Mouse (Mus musculus) retina, adult 2 months (tissue): Measurements from ENCODE around the gene Nlk.
"Not testable (repeated sequence)": the region's sequence is repeated elsewhere in the genome, so short reads cannot be mapped to it uniquely, and the experiment has no call there.

Experiments used
- DNase-seq: peaks from one replicate; pipeline ENCODE4 v3.0.0-alpha.2; 2012; ENCODE audit warnings: low read depth, low spot score

The Nlk gene

DNA sequence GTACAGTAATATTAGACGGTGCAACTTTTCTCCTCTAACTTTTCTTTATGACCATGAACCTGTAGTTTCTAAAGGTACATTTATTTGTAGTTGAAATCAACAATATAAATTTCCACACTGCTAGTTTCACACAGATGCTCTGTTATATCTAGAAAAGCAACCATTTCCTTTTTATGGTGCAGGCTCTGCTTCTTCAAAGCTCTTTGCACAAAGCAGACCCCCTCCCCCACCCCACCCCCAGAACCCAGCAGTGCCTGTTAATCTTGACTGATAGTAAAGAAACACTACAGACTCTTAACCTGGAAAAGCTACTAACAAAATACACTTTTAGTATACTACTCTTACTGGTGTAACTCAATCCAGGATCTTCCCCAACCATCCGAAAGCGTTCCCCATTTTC, 6.6 kb downstream of the Nlk start:
- DNase-seq = no peak

DNA sequence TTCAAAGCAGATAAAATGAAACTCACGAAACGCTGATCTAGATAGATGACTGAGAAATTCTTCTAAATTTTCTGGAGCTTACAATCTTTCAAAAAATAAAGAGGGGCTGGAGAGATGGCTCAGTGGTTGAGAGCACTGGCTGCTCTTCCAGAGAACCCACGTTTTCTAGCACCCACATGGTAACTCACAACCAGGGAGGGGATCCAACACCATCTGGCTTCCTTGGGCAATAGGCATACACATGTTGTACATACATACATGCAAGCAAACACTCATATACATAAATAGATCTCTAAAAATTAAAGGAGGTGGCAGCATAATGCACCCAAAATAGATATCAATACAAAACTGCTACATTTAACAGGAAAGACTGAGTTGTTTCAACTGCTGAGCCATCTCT, 16.1 kb downstream of the Nlk start:
- DNase-seq = no peak

DNA sequence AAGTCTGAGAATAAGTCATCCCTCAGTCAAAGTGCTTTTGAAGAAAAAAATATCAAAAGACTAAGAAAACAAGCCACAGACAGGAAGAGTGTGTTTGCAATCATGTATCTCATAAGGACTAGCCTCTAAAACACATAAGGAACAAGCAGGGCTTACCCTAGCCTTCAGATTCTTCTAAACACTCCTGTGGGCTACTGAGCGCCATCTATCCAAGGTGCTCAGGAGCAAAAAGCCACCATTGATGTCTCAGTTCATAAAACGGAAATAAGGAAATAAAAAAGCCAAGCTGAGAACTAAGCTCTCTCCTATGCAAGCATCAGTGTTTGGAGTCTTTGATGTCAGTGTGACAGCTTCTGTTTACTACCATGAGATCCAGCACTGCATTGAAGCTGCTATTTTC, 18.4 kb downstream of the Nlk start:
- DNase-seq = no peak

DNA sequence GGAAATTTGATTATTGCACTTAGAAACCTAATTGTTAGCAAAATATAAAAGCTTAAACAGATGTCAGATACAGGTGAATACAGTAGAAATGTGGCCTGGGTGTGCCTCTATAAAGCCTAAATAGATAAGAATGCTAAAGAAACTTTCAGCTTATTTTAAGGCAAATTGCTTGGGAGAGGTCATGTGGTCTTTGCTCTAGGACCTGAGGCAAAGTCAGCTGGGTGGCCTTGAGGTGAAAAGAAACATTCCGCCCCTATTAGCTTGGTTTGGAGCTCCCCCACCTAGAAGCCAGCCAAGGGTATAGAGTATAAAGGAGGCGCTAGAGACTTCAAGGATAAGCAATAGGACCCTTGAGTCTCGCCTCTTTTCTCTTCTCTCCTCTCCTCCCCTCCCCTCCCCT, 28.5 kb downstream of the Nlk start:
- no peak for DNase-seq

DNA sequence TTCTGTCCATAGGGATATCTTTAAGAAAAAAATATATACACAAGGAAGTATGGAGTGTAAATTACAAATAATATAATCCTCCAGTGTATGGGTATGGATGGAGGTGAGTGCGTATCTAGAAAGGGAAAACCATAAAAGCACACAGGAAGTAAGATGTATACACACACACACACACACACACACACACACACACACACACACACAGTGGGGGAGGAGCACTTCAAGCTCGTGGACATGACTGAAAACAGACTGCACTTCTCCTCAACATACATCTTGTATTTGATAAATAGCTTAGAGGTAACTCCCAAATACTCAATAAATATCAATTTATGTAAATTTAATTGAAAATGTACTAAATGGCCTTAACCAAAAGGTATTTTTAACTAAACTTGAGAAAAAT, 32.3 kb downstream of the Nlk start:
- no peak for DNase-seq

DNA sequence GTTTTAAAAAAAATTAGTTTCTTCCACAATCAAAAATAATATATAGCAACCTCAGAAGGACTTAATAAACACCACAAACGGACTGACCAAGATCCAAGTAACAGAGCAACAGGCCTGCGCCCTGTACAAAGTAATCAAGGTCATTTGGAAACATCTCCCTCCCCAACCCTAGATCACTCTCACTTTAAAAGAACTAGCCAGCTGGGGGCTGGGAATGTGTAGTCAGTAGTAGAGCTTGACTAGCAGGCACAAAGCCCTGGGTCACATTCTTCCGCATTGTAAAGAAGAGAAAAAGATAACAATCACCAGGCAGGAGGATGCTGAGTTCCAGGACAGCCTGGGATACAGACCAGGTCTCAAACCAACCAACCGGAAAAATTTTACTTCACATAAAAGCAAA, 33.3 kb downstream of the Nlk start:
- no peak for DNase-seq

DNA sequence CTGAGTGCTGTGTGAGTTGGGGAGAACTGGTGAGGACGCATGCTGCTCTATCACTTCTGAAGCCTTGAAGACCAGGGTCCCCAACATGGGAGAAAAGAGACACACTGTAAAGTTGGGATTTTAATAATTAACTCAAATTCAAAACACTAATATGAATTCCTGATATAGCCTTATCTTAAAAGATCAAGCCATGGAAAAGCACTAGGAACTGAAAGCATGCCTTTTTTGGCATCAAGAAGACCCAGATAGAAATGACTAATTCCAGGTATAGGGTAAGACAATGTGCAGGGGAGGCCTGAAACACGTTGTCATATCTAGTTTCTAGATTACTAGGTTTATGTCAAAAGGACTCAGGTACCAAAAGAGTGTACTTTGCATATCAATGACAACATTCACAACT, 48.0 kb downstream of the Nlk start:
- DNase-seq = no peak

DNA sequence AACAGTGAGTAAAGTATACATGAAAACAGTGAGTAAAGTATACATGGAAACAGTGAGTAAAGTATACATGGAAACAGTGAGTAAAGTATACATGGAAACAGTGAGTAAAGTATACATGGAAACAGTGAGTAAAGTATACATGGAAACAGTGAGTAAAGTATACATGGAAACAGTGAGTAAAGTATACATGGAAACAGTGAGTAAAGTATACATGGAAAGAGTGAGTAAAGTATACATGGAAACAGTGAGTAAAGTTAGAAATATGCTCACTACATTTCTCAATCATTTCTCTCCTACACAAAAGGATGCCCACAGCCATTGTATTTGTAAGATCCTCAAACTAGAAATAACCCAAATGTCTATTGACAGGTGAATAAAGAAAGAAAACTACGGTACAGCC, 48.8 kb downstream of the Nlk start:
- DNase-seq = not testable (repeated sequence)

DNA sequence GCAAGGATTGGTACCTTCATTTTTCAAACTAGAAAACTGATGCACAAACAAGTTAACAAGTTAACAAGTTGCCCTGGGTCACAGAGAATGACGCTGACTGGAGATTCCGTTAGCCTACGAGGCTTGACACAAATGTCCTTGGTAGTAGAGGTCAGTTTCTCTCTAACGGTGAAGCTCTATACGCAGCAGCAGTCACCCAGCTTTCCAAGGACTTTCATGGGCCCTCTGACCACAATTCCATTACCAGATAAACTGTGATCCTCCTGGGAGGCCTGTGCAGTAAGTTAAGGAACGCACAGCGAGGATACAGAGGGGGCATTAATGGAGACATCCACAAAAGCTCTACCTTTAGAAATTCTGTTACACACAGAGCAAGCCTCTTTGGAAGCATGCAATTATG, 53.4 kb downstream of the Nlk start:
- no peak for DNase-seq

DNA sequence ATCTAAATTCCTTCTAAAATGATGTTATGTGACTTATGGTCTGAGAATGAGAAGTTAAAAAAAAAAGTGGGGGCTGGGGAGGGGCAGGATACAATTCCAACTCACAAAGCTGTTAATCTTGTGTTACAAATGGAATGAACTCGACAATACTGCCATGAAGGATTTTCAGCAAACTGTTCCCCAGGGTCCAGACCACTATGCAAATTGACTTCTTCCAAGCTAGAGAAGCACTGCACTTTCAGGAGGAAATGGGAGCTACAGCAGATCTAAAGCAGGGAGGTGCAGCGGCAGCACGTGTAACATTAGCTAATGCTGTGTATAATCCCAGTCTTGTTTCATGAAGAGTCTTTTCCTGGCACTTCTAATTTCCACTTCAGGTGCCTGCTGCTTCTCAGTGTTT, 55.0 kb downstream of the Nlk start:
- DNase-seq = no peak

DNA sequence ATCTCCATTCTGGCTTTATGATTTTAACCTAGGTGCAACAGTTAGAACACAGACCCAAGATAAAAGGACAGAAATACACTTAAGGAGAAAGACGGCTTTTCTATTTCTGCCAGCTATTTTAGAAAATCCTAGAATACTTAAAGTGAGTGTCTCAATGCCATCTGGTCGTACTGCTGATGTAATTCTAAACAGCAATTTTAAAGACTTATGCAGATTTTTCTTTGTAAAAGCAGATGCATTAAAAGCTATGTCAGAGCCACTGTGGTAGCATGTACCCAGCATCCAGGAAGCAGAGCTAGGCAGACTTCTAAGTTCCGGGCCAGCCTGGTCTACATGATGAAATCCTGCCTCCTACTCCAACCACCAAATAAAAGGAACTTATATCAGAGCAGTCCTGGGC, 56.1 kb downstream of the Nlk start:
- no peak for DNase-seq

DNA sequence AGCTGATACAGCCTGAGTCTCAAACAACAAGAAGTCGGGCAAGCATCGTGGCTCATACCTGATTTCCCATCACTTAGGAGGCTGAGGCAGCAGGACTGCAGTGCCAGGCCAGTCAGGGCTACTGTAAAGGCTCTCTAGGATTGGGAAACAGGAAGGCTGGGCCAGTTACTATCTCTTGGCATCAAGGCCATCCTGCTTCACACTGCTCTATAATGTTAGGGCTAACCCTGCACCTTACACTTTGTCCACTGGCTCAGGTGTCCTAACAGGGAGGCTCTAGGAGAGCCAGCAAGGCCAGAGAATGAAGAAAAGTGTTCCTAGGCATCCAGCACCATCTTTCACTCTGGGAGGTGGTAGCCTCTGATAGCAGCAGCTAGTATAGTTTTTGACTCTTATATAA, 64.4 kb downstream of the Nlk start:
- no peak for DNase-seq

DNA sequence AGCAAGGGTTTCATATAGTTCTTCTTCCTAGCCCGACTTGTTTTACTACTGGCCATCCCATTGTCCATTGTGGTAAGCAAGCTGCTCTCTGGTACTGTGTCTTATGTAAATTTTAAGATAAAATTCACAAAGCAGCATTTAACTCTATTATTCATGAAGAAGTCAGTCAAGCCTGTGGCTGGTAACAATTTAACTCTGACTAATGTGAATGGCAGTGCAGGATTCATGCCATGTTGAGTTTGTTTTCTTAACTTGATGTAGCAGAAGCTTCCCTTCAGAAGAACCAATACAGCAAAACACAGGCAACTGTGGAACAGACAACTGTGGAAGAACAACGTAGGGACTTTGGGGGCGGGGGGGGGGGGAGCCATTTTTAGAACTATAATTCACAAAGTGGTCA, 68.3 kb downstream of the Nlk start:
- DNase-seq = no peak

DNA sequence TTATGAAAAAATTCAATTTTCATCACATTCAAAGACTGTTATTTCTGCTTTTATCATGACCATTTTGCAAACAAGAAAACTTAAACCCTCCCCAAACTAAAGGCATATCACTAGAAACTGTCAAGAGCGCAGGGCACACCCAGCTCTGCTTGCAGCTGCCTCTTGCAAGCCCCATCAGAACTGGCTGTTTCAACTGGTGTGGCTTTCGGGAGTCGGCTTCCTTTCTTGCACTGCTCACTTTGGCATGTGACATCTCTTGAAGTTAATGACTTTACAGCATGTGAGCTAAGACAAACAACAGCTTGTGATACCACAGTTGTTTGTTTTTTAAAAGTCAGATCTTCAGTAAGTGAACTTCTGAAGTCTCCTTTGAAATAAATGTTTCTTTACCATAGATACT, 72.8 kb downstream of the Nlk start:
- DNase-seq = no peak

DNA sequence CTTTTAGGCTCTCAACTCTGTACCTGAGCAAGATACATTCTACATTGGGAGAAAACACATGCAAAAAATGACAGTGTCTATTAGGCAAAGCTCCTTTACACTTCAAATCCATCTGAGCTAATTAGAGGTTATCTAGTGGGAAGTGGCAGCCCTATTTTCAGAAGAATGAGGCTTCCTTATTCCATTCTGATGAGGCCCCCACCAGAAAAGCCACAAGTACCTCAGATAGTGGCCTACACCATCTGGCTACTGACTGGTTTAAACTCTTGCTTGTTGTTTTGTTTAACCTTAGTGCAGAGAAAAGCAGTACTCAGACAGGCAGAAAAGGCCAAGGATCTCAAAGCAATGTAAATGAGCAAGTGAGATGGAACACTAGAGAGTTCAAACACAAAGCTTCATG, 75.2 kb downstream of the Nlk start:
- no peak for DNase-seq

DNA sequence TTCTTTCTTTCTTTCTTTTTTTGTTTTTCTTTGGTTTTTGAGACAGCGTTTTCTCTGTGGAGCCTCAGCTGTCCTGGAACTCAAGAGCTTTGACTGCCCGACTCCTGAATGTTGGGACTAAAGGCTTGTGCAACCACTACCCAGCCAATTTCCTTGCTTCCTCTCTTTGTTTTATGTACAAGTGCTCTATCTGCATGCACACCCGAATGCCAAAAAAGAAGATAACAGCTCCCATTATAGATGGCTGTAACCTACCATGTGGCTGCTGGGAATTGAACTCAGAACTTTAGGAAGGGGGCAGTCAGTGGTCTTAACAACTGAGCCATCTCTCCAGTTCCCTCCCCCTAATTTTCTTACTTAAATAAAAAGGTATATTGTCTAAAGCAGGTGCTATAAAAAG, 77.0 kb downstream of the Nlk start:
- DNase-seq = no peak

DNA sequence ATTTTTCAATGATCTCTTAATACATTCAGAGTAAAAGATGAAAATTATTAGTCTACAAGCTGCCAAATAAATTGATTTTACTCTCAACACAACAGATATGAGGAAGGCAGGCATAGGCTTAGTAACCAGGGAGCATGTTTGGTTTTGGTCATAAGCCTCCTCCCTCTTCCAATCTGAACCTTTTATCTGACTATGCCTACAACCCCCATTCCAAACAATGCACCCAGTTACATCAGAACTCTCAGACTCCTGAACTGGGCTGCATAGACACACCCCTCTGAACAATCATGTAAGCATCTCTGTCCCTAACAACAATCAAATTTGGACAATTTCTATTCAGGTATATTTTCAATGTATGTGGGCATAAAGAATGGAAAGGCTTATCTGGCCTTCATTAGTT, 85.9 kb downstream of the Nlk start:
- DNase-seq = no peak

DNA sequence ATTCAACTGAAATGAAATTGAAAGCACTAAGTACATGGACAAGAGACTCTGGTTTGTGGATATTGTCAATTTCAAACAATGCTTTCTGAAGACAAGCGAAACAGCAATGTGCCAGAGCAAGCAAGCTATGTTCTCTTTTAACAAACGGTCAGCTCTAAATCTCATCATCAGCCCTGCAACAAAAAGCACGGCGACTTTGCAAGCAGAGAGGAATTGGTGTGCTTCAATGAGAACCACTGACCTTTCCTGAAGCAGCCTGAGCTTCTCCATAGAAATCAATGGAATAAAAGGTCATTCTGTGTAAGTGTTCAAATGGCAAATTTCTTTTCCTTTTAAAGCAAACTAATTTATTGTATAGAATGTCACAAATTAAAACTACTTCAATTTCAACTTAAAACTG, 87.5 kb downstream of the Nlk start:
- no peak for DNase-seq

DNA sequence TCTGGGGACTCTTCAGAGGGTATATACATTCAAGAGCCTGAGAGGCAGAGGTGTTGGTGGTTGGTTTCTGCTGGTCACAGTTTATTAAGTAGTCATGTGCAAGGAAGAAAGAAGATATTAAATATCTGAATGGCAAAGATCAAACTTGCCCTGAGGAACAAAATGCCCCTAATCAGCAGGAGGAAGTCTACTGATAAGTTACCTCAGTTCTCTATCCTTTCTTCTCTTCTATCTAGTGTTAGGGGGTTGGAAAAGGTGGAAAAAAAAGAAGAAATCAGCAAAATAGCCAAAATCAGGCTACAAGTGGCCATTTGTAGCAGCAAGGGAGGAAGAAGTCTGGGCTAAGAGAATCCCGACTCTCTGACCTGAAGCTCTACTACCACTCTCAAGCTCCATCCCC, 92.3 kb downstream of the Nlk start:
- DNase-seq = no peak

DNA sequence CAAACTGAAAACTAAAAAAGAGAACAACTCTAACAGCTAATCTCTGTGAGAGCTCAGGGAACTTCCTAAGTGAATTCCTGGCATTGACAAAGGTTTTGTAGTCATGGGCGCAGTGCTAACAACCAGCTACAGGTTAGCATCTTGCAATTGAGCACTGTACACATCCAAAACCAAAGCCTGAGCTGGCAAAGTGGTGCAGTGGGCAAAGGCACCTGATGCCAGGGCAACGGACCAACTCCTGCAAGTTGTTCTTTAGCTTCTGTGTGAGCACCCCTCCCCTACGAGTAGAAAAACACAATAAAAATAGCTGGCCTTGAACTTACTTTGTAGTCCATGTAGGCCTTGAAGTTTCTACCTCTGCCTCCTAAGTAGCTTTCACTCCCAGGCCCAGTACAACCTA, 94.4 kb downstream of the Nlk start:
- no peak for DNase-seq

DNA sequence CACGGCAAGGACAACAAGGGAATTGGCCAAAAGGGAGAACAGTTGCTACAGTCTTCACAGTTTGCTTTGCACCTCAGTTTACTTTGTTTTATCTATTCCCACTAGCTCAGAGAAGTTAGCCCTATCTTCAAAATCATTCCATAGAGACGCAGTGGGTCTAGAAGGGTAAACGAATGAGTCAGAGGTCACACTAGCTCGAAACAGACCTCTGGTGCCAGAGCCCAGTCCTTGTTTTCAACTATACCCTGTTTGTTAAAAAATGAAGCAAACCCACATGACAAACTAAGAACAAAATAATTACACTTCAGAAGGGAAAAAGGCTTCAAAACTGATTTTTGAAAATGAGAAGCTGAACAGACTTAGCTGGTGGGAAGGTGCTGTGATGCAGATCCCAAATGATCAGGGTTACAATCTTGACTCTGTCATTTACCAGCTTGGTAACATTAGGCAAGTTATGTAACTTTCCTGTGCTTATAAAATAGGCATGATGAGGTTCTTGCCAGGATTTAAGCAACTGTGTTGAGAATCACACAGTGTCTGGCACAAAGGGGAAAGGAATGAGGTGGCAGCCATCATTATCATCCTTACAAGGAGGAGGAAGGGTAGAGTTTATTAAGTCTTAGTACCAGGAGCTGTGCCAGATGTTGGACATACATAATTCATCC, 96.1 kb downstream of the Nlk start:
- DNase-seq = no peak

DNA sequence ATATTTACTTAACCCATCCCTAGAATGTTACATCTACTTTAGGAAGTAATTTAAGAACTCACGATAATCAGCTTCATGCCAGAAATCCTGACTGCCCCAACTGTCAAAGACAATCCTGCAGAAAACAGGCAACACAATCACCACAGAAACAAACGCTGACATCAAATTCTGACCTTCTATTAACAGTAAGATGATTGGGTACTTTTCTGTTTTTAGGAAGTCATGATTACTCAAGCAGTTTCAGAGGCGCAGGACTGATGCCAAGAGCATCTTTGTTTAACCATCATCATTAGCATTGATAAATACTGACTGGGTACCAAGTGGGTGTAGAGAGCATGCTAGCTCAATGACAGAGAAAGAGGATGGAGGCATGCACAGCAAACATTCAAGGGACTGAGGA, 96.7 kb downstream of the Nlk start:
- no peak for DNase-seq

DNA sequence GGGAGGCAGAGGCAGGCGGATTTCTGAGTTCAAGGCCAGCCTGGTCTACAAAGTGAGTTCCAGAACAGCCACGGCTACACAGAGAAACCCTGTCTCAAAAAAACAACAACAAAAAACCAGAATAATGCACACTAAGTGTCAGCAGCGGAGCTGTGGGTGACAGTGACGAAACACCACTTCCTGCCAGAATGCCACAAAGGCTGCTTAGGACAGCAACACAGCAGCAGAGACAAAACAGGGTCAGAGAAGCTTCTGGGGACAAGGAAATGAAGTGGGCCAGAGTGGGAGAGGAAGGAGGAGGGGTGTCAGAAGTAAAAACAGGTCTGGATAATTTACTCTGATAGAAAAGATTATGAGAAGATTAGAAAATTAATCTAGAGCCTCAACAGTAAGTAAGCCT, 97.1 kb downstream of the Nlk start:
- DNase-seq = no peak

DNA sequence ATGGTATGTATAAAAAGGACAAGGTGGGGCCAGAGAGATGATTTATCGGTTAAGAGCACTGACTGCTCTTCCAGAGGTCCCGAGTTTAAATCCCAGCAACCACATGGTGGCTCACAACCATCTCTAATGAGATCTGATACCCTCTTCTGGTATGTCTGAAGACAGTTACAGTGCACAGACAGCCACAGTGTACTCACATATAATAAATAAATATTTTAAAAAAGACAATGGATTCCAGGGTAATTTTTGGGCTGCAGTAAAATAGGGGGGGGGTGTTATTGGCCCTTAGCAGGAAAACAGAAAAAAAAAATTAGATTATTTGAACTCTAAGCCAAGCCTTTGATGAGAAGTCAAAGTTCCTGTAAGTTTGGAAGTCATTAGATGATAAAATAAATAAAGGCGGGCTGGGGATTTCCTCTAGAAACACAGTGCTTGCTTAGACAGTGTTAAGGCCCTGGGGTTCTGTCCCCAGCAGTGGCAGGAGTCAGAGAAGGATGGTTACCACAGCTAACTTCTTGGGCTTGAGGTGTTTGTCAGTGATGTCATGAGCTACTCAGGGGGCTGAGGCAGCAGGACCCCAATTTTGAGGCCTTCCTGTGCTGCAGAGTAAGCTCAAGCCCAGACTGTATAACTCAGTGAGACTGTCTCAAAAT, 98.3 kb downstream of the Nlk start:
- DNase-seq = no peak
